Mouse (Mus musculus): ENCODE measurements at regions not wholly inside any gene's neighbourhood (a gene's known extent, or its start where the extent isn't known, plus 50 kb on each side); places are given as distances from the start of the nearest gene placed in this dataset.

DNA sequence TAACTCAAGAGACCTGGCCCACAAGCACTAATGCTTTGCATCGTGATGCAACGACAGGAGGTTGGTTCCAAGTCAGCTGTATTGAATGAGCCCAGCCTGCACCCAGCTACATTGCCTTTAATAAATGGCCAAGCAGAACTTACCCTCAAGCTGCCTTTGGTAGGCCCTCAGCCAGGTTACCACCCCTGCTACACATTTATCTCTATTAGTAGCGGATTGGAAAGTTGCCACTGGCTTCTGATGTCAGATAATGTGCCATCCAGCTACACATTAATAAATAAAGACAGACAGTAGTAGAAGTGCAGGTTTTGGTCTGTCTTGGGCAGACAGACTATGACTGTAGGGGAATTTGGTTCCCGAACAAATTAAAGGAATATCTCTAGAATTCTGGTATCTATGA lies 82.0 kb upstream of the 4930583I09Rik start:
- no peak for DNase-seq (ENCODE audit: low read depth, low spot score)

DNA sequence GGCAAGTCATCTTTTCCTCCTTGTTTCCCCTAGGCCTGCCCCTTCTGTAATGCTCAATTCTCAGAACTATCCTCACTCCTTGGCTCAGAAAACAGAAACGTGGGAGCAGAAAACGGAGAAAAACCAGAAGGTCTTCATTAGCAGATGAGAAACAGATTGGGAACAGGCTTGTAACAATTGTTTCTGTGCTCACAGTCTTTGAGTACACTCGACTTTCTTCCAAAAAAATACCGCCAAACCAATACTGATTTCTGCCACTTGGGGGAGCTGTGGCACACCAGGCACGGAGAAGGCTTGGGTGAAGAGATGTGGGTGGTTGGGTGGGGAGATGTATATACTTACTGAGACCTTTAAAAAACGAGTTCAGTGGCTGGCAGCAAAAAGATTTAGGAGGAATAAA lies 80.8 kb upstream of the 4930583I09Rik start:
- peak; percentile 86 for DNase-seq (ENCODE audit: low read depth, low spot score)

DNA sequence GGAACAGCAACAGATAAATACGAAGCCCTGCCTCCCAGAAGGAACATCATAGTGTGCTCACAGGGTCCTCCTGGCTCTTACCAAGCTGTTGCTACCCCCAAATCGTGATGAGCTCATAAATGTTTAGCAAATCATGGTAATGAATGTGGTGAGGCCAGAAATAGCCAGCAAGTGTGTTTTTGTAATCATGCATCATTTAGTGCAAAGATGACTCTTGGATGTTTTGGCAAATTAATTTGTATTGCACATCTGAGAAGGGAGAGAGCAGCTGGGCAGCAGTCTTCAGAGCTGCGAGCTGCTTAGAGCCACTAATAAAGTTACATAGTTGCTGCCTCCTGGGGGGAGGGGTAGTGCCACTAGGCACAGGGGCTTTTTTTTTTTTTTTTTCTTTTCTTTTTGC lies 79.8 kb upstream of the 4930583I09Rik start:
- DNase-seq (ENCODE audit: low read depth, low spot score) = no peak

DNA sequence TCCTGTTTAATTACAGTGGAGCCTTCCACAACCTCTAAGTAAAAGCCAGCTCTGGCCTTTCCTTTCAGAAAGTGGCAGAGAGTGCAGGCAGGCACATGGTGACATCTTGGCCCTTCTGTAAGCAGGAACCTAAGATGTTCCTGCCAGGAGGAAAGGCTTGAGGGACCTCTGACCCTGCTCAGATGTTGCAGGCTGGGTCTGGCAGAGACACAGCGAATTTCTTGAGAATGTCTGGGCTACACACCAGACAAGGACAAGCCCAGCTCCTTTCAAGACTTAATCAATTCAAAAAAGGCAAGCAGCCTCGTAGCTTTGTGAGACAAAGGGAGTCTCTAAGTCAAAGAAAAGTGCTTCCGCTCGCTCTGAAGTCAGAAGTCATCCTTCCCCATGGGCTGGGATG lies 79.2 kb upstream of the 4930583I09Rik start:
- DNase-seq (ENCODE audit: low read depth, low spot score) = peak; percentile 68

DNA sequence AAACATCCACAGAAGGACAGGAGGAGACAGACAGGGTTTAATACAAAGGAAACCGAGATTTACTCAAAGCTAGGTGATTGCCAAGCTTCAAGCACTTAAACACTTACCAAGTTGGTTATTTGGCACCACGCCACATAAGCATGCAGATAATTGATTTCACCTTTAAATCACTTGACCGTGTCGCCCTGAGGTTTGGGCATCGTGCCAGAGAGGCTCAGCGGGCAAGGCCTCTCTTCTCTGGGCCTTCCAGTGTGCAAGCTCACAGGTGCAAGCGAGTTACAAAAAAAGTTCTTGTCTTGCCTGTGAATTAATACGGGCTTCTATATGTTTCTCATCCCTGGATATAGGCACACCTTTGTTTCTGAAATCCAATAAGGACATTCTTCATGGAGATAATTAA lies 78.4 kb upstream of the 4930583I09Rik start:
- no peak for DNase-seq (ENCODE audit: low read depth, low spot score)

DNA sequence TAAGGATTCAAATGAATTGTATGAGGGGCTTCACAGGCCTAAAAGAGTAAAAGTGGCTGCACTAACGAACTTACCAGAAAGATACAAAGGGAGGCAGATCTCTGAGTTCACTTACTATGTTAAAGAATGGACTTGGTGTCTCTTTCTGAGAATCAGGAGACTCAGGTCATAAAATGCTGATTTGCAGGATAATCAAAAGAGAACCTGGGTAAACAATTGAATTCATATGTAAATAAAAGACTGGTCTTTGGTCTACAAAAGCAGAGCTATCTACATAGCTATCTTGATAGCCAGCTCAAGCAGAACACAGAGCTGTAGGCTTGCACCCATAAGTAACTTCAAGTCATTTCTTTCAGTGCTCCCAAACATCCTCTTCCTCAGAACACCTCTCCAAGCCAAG lies 72.8 kb upstream of the 4930583I09Rik start:
- DNase-seq (ENCODE audit: low read depth, low spot score) = peak; percentile 53

DNA sequence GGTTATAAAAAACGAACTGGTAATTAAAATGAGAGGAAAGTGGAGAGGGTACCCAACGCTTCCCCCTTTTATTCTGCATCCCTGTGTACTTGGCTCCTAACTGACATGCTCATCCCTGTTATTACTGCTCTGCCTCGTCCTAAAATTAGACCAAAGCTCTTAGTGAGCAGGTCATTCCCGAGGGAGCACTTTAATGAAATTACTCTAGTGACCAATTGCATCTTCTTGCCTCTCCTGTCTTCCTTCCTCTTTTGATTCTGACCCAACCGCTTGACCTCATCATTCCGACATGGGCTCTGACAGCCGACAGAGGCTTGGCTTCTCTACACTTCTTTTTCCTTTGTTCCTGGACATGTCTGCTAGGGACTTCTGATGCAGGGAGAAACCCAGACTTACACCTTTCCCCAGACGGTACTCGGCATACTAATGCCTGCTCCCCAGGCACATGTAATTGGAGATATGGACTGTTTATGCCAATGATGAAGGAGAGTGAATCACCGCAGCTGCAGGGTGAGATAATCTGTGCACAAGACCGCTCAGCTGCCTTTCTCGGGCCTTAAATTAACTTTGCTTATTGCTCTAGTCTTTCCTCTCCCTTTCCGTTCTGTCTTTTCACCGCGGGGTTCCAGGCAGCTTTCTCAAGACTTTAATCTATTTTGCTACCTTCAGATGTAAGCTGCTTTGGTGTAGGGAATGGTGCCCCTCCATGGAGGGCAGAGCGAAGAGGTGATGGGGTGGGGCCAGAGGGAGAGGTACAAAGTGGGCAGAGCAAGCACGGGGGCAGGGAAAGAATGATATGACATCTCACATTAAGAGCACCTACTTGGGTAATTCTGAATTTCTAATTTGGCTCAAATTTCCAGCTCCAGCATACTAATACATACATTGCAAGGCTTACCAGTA lies 66.1 kb upstream of the 4930583I09Rik start:
- no peak for DNase-seq (ENCODE audit: low read depth, low spot score)

DNA sequence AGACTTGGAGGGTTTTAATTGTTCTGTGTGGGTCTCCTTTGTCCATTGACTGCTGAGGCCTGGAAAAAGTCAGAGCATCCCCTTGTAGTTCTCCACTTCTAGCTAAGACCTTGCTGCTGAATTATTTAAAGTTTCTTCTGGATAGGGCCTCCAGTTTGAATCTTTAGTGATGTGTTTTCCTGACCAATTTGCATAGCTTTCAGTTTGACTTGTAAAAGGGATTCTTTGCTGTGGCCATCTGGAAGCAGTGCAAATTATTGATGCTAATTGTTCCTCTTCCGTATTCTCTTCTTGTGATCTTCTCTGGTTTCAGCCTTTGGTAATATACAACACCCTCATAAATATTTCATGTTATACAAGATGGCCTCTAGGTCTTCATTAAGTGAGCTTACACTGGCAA lies 61.6 kb upstream of the 4930583I09Rik start:
- DNase-seq (ENCODE audit: low read depth, low spot score) = no peak

DNA sequence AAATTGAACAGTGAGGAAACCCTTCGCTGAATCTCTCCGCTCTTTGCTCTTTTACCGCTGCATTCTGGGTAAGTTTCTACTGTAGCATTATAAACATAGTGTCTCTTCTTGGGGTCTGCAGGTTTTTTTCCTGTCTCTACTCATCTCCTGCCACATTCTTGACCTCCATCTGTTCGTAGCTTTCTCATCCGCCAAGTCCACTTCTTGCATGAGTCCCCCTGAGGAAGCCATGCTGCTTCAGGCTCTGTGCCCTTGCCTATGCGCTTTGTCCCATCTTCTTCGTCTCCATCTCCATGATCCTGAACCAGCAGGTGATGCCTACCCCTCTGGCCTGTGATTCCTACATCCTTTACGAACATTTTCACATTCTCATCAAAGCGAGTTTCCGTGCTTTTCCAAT lies 60.0 kb upstream of the 4930583I09Rik start:
- DNase-seq (ENCODE audit: low read depth, low spot score) = no peak

DNA sequence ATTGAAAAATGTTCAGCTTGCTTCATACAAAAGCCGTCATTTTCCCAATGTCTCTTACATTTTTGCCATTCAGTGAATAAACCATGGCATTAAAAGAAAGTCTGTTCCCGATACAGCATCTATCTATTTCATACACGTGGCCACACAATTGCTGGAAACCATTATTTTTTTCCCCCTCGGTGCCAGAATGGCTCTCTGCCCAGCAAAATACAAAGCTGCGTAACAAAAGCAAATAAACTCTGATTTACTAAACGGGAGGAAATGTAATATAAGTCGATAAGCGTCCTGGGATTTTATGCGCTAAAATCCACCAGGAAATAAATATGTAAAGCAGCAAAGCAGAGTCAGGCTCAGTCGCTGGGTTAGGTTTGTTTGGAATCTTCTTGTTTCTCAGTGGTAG lies 59.6 kb upstream of the 4930583I09Rik start:
- DNase-seq (ENCODE audit: low read depth, low spot score) = no peak

DNA sequence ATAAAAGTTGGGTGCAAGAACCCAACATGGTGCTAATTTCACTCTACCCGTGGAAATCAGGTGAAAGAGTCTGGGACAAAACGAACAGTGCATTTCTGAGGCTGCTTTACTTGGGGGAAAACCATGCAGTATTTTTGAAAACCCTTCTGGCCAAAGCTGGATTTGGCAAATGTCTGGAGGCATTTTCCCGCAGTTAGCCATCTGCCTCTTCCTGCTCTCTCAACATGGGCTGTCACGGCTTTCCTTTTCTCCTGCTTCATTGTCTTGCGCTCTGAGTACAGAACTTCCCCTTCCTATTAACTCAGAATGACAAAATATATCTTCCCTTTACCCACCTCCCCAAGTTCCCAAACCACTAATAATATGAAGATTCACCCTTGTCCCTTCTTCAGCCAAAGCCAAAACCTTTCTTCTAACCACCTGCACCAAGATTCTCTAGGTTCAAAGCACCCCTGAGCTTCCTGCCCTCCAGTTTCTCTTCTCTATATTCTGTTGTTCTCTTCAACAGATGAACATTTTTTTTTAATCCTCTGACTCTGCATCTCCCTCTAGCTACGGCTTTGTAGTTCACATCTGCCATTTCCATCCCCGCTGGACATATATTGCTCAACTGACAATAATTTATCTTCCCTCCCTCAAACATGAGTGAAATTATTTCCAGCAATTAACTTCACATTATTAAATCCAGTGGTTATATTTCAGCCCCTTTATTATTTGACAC lies 57.5 kb upstream of the 4930583I09Rik start:
- no peak for DNase-seq (ENCODE audit: low read depth, low spot score)

All from ZHBTc4 (cell line).